Mouse (Mus musculus): ENCODE data around the gene Hnrnpu. TPM values are rescaled to one million over a fixed set of nuclear protein-coding genes. Genes with fewer than 3 reads are reported as not detected.

Gene Hnrnpu
- polyA plus RNA-seq, 1 experiment from 2014 or later, result 137 TPM

- H3K27me3 ChIP-seq (replicated peaks; ENCODE audit: control insufficient read depth, insufficient read depth, low read length), result no peaks in the 10 kb centered on the region
- H3K4me3 ChIP-seq (ENCODE audit: low read length), result no peak overlapping the region
- 51% methylated on average over 6 of the region's 6 CpGs for WGBS
- peak; percentile 63 for ATAC-seq
- peaks cover 9% of the 10 kb centered on the region for H3K36me3 ChIP-seq (ENCODE audit: control insufficient read depth, insufficient read depth, low read length)
- no peak overlapping the region for H3K4me2 ChIP-seq (ENCODE audit: low read depth, low read length)
- H3K9me3 ChIP-seq (ENCODE audit: control insufficient read depth, low read length), result no peaks in the 10 kb centered on the region
- H3K4me1 ChIP-seq (ENCODE audit: control insufficient read depth, insufficient read depth, low read length), result peaks cover 23% of the 10 kb centered on the region
- H3K9ac ChIP-seq (ENCODE audit: low read depth, low read length), result no peak overlapping the region
- H3K27ac ChIP-seq (ENCODE audit: low read length), result no peak overlapping the region
These were observed 7.7 kb downstream of the Hnrnpu start for GRCm38 (mm10) chr1:178329946-178330345.

DNA sequence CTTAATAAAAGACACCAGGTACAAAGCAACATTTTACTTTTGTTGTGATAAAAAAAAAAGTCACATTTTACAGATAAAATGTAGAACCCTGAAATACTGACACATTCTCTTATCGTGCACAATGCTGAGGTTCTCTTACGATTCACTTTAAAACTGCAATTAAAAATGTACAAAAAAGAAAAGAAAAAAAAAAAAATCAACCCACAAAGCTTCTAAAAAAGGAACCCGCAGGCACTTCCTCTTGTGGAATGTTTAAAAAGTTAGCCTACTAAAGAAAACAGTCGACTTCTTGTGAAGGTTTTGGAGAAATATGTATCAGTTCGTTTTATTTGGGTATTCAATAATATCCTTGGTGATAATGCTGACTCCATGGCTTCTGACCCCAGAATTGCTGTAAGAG, 8.6 kb downstream of the Hnrnpu start:
- ATAC-seq, result no peak
- Histone ChIP-seq H3K9ac (ENCODE audit: low read depth, low read length) (no peak overlapping the region), H3K36me3 (ENCODE audit: control insufficient read depth, insufficient read depth, low read length) (peaks cover 9% of the 10 kb centered on the region), H3K4me3 (ENCODE audit: low read length) (no peak overlapping the region), H3K4me2 (ENCODE audit: low read depth, low read length) (no peak overlapping the region), H3K27me3 (replicated peaks; ENCODE audit: control insufficient read depth, insufficient read depth, low read length) (no peaks in the 10 kb centered on the region), H3K27ac (ENCODE audit: low read length) (no peak overlapping the region), H3K4me1 (ENCODE audit: control insufficient read depth, insufficient read depth, low read length) (peaks cover 18% of the 10 kb centered on the region), H3K9me3 (ENCODE audit: control insufficient read depth, low read length) (no peaks in the 10 kb centered on the region)
- 71% methylated on average over 5 of the region's 5 CpGs for WGBS

DNA sequence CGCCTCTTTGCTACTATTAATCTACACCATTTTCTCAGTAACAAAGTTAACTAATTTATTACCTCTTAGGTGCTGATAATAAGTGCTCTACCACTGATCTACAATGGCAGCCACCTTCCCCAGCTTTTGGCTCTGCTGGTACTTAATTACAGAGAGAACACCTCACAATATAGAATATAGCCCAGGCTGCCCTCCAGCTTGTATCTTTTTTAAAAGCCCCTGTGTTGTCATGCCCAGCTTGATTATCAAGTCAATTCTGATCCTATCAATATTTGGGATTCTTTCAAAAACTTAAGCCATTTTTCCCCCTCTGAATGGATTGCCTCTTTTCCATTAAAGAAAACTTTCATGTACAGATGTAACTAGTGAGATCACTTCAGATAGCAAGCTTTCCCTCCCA, 10.6 kb downstream of the Hnrnpu start:
- no peak for ATAC-seq
- Histone ChIP-seq H3K9ac (ENCODE audit: low read depth, low read length) (no peak overlapping the region), H3K36me3 (ENCODE audit: control insufficient read depth, insufficient read depth, low read length) (peaks cover 13% of the 10 kb centered on the region), H3K9me3 (ENCODE audit: control insufficient read depth, low read length) (no peaks in the 10 kb centered on the region), H3K27ac (ENCODE audit: low read length) (no peak overlapping the region), H3K4me3 (ENCODE audit: low read length) (no peak overlapping the region), H3K27me3 (replicated peaks; ENCODE audit: control insufficient read depth, insufficient read depth, low read length) (no peaks in the 10 kb centered on the region), H3K4me2 (ENCODE audit: low read depth, low read length) (no peak overlapping the region), H3K4me1 (ENCODE audit: control insufficient read depth, insufficient read depth, low read length) (peaks cover 11% of the 10 kb centered on the region)
- WGBS, result 83% methylated on average over 1 of the region's 1 CpGs

- ATAC-seq, result no peak
- WGBS, result 93% methylated on average over 1 of the region's 1 CpGs
These were observed 11.2 kb downstream of the Hnrnpu start for GRCm38 (mm10) chr1:178326357-178326756.

DNA sequence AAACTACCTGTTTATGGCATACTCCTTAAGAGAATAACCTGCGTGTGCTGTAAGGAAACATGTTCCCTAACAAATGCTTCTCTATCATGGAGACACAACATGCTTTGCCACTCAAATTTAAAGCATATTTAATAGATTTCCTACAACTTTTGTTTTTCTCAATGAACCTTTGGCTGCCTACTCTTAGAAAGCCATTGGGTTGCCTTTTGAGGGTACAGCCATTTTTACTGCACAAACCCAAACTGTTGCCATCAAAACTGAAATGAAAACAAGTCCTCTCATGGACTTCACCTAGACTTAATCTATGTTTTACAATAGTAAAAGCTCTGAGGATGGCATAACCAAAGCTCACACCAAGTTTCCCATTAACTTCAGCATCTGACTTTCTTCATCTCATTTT, 13.0 kb downstream of the Hnrnpu start:
- ATAC-seq, result no peak
- no peak overlapping the region for H3K4me2 ChIP-seq (ENCODE audit: low read depth, low read length)
- H3K27ac ChIP-seq (ENCODE audit: low read length), result no peak overlapping the region
- peaks cover 10% of the 10 kb centered on the region; the same call in 1 of the 2 replicates for H3K36me3 ChIP-seq (ENCODE audit: control insufficient read depth, insufficient read depth, low read length)
- H3K9me3 ChIP-seq (ENCODE audit: control insufficient read depth, low read length), result no peaks in the 10 kb centered on the region
- peaks cover 12% of the 10 kb centered on the region for H3K4me1 ChIP-seq (ENCODE audit: control insufficient read depth, insufficient read depth, low read length)
- no peak overlapping the region for H3K9ac ChIP-seq (ENCODE audit: low read depth, low read length)
- 89% methylated on average over 1 of the region's 1 CpGs for WGBS
- H3K27me3 ChIP-seq (replicated peaks; ENCODE audit: control insufficient read depth, insufficient read depth, low read length), result no peaks in the 10 kb centered on the region
- H3K4me3 ChIP-seq (ENCODE audit: low read length), result no peak overlapping the region

More at GRCm38 (mm10) chr1:178326357-178326756, 11.2 kb downstream of the Hnrnpu start:
- peaks cover 8% of the 10 kb centered on the region for H3K4me1 ChIP-seq (ENCODE audit: control insufficient read depth, insufficient read depth, low read length)
- H3K4me2 ChIP-seq (ENCODE audit: low read depth, low read length), result no peak overlapping the region
- H3K9ac ChIP-seq (ENCODE audit: low read depth, low read length), result no peak overlapping the region
- H3K36me3 ChIP-seq (ENCODE audit: control insufficient read depth, insufficient read depth, low read length), result peaks cover 13% of the 10 kb centered on the region
- no peaks in the 10 kb centered on the region for H3K9me3 ChIP-seq (ENCODE audit: control insufficient read depth, low read length)
- H3K27ac ChIP-seq (ENCODE audit: low read length), result no peak overlapping the region
- H3K4me3 ChIP-seq (ENCODE audit: low read length), result no peak overlapping the region
- no peaks in the 10 kb centered on the region for H3K27me3 ChIP-seq (replicated peaks; ENCODE audit: control insufficient read depth, insufficient read depth, low read length)

DNA sequence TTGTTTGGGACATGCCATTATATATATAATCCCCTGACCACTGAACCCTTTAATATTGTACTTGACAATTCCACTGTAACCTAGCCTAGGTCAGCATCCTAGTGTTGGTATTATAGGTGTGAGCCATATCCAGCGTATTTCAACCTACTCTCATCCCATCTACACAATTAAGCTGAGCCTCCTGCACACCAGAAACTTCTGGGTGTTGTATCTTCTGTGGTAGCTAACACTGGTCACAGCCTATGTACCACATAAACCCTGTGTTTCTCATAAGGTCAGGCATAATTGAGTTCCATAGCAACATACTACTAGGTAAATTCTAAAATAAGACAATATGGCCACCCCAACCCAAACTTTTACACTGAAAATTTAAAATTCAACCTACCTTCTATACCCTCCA, 14.4 kb downstream of the Hnrnpu start:
- H3K9ac ChIP-seq (ENCODE audit: low read depth, low read length), result no peak overlapping the region
- 87% methylated on average over 1 of the region's 1 CpGs for WGBS
- no peak for ATAC-seq
- H3K27me3 ChIP-seq (replicated peaks; ENCODE audit: control insufficient read depth, insufficient read depth, low read length), result no peaks in the 10 kb centered on the region
- H3K27ac ChIP-seq (ENCODE audit: low read length), result no peak overlapping the region; the same call in 1 of the 2 replicates
- no peaks in the 10 kb centered on the region for H3K9me3 ChIP-seq (ENCODE audit: control insufficient read depth, low read length)
- no peak overlapping the region for H3K4me2 ChIP-seq (ENCODE audit: low read depth, low read length)
- H3K4me3 ChIP-seq (ENCODE audit: low read length), result no peak overlapping the region
- peaks cover 12% of the 10 kb centered on the region for H3K4me1 ChIP-seq (ENCODE audit: control insufficient read depth, insufficient read depth, low read length)
- peaks cover 7% of the 10 kb centered on the region; the same call in 1 of the 2 replicates for H3K36me3 ChIP-seq (ENCODE audit: control insufficient read depth, insufficient read depth, low read length)

- Histone ChIP-seq H3K4me1 (ENCODE audit: control insufficient read depth, insufficient read depth, low read length) (peaks cover 15% of the 10 kb centered on the region), H3K27ac (ENCODE audit: low read length) (no peak overlapping the region), H3K9ac (ENCODE audit: low read depth, low read length) (no peak overlapping the region), H3K4me2 (ENCODE audit: low read depth, low read length) (0 out of 2 replicates have a peak overlapping the region, but pooled peaks have one; percentile 83), H3K36me3 (ENCODE audit: control insufficient read depth, insufficient read depth, low read length) (peaks cover 7% of the 10 kb centered on the region; the same call in 1 of the 2 replicates), H3K27me3 (replicated peaks; ENCODE audit: control insufficient read depth, insufficient read depth, low read length) (no peaks in the 10 kb centered on the region), H3K4me3 (ENCODE audit: low read length) (no peak overlapping the region), H3K9me3 (ENCODE audit: control insufficient read depth, low read length) (no peaks in the 10 kb centered on the region)
- WGBS, result 62% methylated on average over 4 of the region's 4 CpGs
- ATAC-seq, result no peak
These were observed 15.8 kb downstream of the Hnrnpu start for GRCm38 (mm10) chr1:178321730-178322357.

- no peaks in the 10 kb centered on the region for H3K27me3 ChIP-seq (replicated peaks; ENCODE audit: control insufficient read depth, insufficient read depth, low read length)
- H3K4me2 ChIP-seq (ENCODE audit: low read depth, low read length), result peak overlapping the region; percentile 83
- peak overlapping the region; percentile 99; the same call in 1 of the 2 replicates for H3K27ac ChIP-seq (ENCODE audit: low read length)
- peak overlapping the region; percentile 89; the same call in 1 of the 2 replicates for H3K9ac ChIP-seq (ENCODE audit: low read depth, low read length)
- 41% methylated on average over 5 of the region's 5 CpGs for WGBS
- H3K4me1 ChIP-seq (ENCODE audit: control insufficient read depth, insufficient read depth, low read length), result peaks cover 15% of the 10 kb centered on the region
- ATAC-seq, result no peak
- peaks cover 7% of the 10 kb centered on the region; the same call in 1 of the 2 replicates for H3K36me3 ChIP-seq (ENCODE audit: control insufficient read depth, insufficient read depth, low read length)
- H3K4me3 ChIP-seq (ENCODE audit: low read length), result peak overlapping the region; percentile 71
- no peaks in the 10 kb centered on the region for H3K9me3 ChIP-seq (ENCODE audit: control insufficient read depth, low read length)
These were observed 16.6 kb downstream of the Hnrnpu start for GRCm38 (mm10) chr1:178320723-178321590.

- H3K4me3 ChIP-seq (ENCODE audit: low read length), result peak overlapping the region; percentile 71
- H3K9me3 ChIP-seq (ENCODE audit: control insufficient read depth, low read length), result no peaks in the 10 kb centered on the region
- H3K4me2 ChIP-seq (ENCODE audit: low read depth, low read length), result peak overlapping the region; percentile 83
- peaks cover 15% of the 10 kb centered on the region for H3K4me1 ChIP-seq (ENCODE audit: control insufficient read depth, insufficient read depth, low read length)
- no peak for ATAC-seq
- 16% methylated on average over 8 of the region's 8 CpGs for WGBS
- no peaks in the 10 kb centered on the region for H3K27me3 ChIP-seq (replicated peaks; ENCODE audit: control insufficient read depth, insufficient read depth, low read length)
- H3K36me3 ChIP-seq (ENCODE audit: control insufficient read depth, insufficient read depth, low read length), result peaks cover 7% of the 10 kb centered on the region; the same call in 1 of the 2 replicates
- peak overlapping the region; percentile 99 for H3K27ac ChIP-seq (ENCODE audit: low read length)
- peak overlapping the region; percentile 89 for H3K9ac ChIP-seq (ENCODE audit: low read depth, low read length)
These were observed 17.4 kb downstream of the Hnrnpu start for GRCm38 (mm10) chr1:178320038-178320722.
